Mouse (Mus musculus): ENCODE measurements around the gene Tbpl1. TPM values are rescaled to one million over a fixed set of nuclear protein-coding genes. Genes with fewer than 3 reads are reported as not detected.

Gene Tbpl1
- polyA plus RNA-seq (2017; shearing (Covaris generic)), result 72.1 TPM

GRCm38 (mm10) chr10:22731272-22732093, at the start of gene Tbpl1:
Tbpl1 (minus strand) TSS chr10:22731938.

Other genes with a start within 250 kb of the Tbpl1 start
- not detected for gene Slc2a12, start 86.9 kb downstream of the Tbpl1 start, polyA plus RNA-seq (2017; shearing (Covaris generic))
- 0.33 TPM for gene Tcf21, start 88.2 kb upstream of the Tbpl1 start, polyA plus RNA-seq (2017; shearing (Covaris generic))

Data from activated CD4-positive, CD25-positive, alpha-beta regulatory T cell, adult 9 weeks (primary cell).